Mouse (Mus musculus): ENCODE measurements around the gene Mcm3ap. TPM values are rescaled to one million over a fixed set of nuclear protein-coding genes. Genes with fewer than 3 reads are reported as not detected.

Mcm3ap gene
- total RNA-seq, 2 experiments from 2014 or later, result 39.6 to 44.0 TPM

Other genes with a start within 250 kb of the Mcm3ap start
- 2.2 TPM in 1 of 2 replicates, not detected in the other for gene Prmt2, start 231.1 kb upstream of the Mcm3ap start, total RNA-seq (2015; ENCODE audit: low replicate concordance)
- 0.77 TPM in 1 of 2 replicates, not detected in the other for gene Prmt2, start 231.1 kb upstream of the Mcm3ap start, total RNA-seq (2017; ENCODE audit: low replicate concordance)
- not detected in 2 replicates for gene S100b, start 215.1 kb upstream of the Mcm3ap start, total RNA-seq (2015; ENCODE audit: low replicate concordance)
- not detected in 2 replicates for gene S100b, start 215.1 kb upstream of the Mcm3ap start, total RNA-seq (2017; ENCODE audit: low replicate concordance)
- gene Dip2a, start 123.6 kb upstream of the Mcm3ap start, total RNA-seq (2015; ENCODE audit: low replicate concordance), result 0.36 and 0.42 TPM in 2 replicates
- gene Dip2a, start 123.6 kb upstream of the Mcm3ap start, total RNA-seq (2017; ENCODE audit: low replicate concordance), result 0.76 and 2.1 TPM in 2 replicates
- gene AC141477.1, start 28.5 kb upstream of the Mcm3ap start, total RNA-seq (2015; ENCODE audit: low replicate concordance), result not detected in 2 replicates
- gene AC141477.1, start 28.5 kb upstream of the Mcm3ap start, total RNA-seq (2017; ENCODE audit: low replicate concordance), result 11.7 TPM in 1 of 2 replicates, not detected in the other
- gene Pcnt, start 26.1 kb upstream of the Mcm3ap start, total RNA-seq (2015; ENCODE audit: low replicate concordance), result 61.6 and 82.9 TPM in 2 replicates
- 99.8 and 127 TPM in 2 replicates for gene Pcnt, start 26.1 kb upstream of the Mcm3ap start, total RNA-seq (2017; ENCODE audit: low replicate concordance)
- gene 2610028H24Rik, start 19.8 kb upstream of the Mcm3ap start, total RNA-seq (2015; ENCODE audit: low replicate concordance), result not detected in 2 replicates
- not detected in 2 replicates for gene 2610028H24Rik, start 19.8 kb upstream of the Mcm3ap start, total RNA-seq (2017; ENCODE audit: low replicate concordance)
- gene Ybey, start 187 bp downstream of the Mcm3ap start, total RNA-seq (2015; ENCODE audit: low replicate concordance), result 0.72 TPM in 1 of 2 replicates, not detected in the other
- 0.98 and 1.0 TPM in 2 replicates for gene Ybey, start 187 bp downstream of the Mcm3ap start, total RNA-seq (2017; ENCODE audit: low replicate concordance)
- 0.42 and 2.2 TPM in 2 replicates for gene Lss, start 62.7 kb downstream of the Mcm3ap start, total RNA-seq (2015; ENCODE audit: low replicate concordance)
- gene Lss, start 62.7 kb downstream of the Mcm3ap start, total RNA-seq (2017; ENCODE audit: low replicate concordance), result 1.2 and 2.0 TPM in 2 replicates
- not detected in 2 replicates for gene Spatc1l, start 93.3 kb downstream of the Mcm3ap start, total RNA-seq (2015; ENCODE audit: low replicate concordance)
- gene Spatc1l, start 93.3 kb downstream of the Mcm3ap start, total RNA-seq (2017; ENCODE audit: low replicate concordance), result not detected in 2 replicates
- not detected in 2 replicates for gene Ftcd, start 106.7 kb downstream of the Mcm3ap start, total RNA-seq (2015; ENCODE audit: low replicate concordance)
- not detected in 2 replicates for gene Ftcd, start 106.7 kb downstream of the Mcm3ap start, total RNA-seq (2017; ENCODE audit: low replicate concordance)
- gene Col6a2, start 154.7 kb downstream of the Mcm3ap start, total RNA-seq (2015; ENCODE audit: low replicate concordance), result not detected in 2 replicates
- gene Col6a2, start 154.7 kb downstream of the Mcm3ap start, total RNA-seq (2017; ENCODE audit: low replicate concordance), result not detected in 2 replicates

All from erythroid progenitor cell, adult 5-6 weeks (primary cell).